Mouse (Mus musculus) forebrain, embryonic 13.5 days (tissue): ENCODE results near the gene Triap1. TPM values are rescaled to one million over a fixed set of nuclear protein-coding genes. Genes with fewer than 3 reads are reported as not detected.

ENCODE experiments used
- ATAC-seq: fragments of 200-750 bp; cut with Nextera tagmentation; 2 replicates; pipeline ENCODE4 v1.8.0; 2017
- H3K27ac ChIP-seq: fragments of 300-500 bp; sonication (generic); 2 replicates; pipeline ENCODE4 v1.5.1; 2015; ENCODE audit warnings: inconsistent platforms, mild to moderate bottlenecking, moderate library complexity
- H3K27me3 ChIP-seq: fragments of 300-500 bp; sonication (generic); 2 replicates; pipeline ENCODE4 v1.6.1; 2015; ENCODE audit warnings: mild to moderate bottlenecking, inconsistent platforms
- H3K36me3 ChIP-seq: fragments of 300-500 bp; sonication (generic); 2 replicates; pipeline ENCODE4 v1.6.1; 2015; ENCODE audit warnings: mild to moderate bottlenecking, inconsistent platforms; ENCODE audit not compliant: poor library complexity, severe bottlenecking
- H3K4me1 ChIP-seq: fragments of 300-500 bp; sonication (generic); 2 replicates; pipeline ENCODE4 v1.6.1; 2015; ENCODE audit warnings: inconsistent platforms
- H3K4me2 ChIP-seq: fragments of 300-500 bp; sonication (generic); 2 replicates; pipeline ENCODE4 v1.6.1; 2015; ENCODE audit warnings: inconsistent platforms, mild to moderate bottlenecking, moderate library complexity
- H3K4me3 ChIP-seq: fragments of 300-500 bp; sonication (generic); 2 replicates; pipeline ENCODE4 v1.5.1; 2015; ENCODE audit warnings: mild to moderate bottlenecking, inconsistent platforms
- H3K9ac ChIP-seq: fragments of 300-500 bp; sonication (generic); 2 replicates; pipeline ENCODE4 v1.6.1; 2015; ENCODE audit warnings: mild to moderate bottlenecking, inconsistent platforms
- H3K9me3 ChIP-seq: fragments of 300-500 bp; sonication (generic); replicated peaks from 2 replicates; pipeline ENCODE4 v1.6.1; 2016; ENCODE audit warnings: inconsistent platforms
- WGBS: fragments of 180-500 bp; shearing (Covaris S2); methylation state at CpG from one replicate; pipeline ENCODE4 v1.1.7; 2015; 5-methylcytosine and 5-hydroxymethylcytosine counted together
- polyA plus RNA-seq: library from polyadenylated mRNA; unstranded; fragments of >200 nt; fragmentation: Nextera tagmentation; extraction: Ambion mirVana; gene quantifications from 2 replicates; pipeline ENCODE4 v1.2.1, GENCODE M21; 2015

The Triap1 gene
- polyA plus RNA-seq, 1 experiment from 2014 or later, result 58.6 TPM

GRCm38 (mm10) chr5:115341314-115342165, 515 bp downstream of the Triap1 start:
- no peaks in the 10 kb centered on the region for H3K27me3 ChIP-seq
- 13% methylated on average over 36 of the region's 36 CpGs for WGBS
- peak overlapping the region; percentile 89 for H3K4me3 ChIP-seq
- ATAC-seq, result no peak; the same call in 1 of the 2 replicates
- no peaks in the 10 kb centered on the region for H3K9me3 ChIP-seq
- H3K4me2 ChIP-seq, result peak overlapping the region; percentile 74
- H3K36me3 ChIP-seq, result peaks cover 49% of the 10 kb centered on the region
- H3K9ac ChIP-seq, result peak overlapping the region; percentile 93
- peak overlapping the region; percentile 78 for H3K27ac ChIP-seq
- peaks cover 25% of the 10 kb centered on the region for H3K4me1 ChIP-seq

- Histone ChIP-seq H3K4me1 (peaks cover 21% of the 10 kb centered on the region), H3K27me3 (no peaks in the 10 kb centered on the region), H3K9ac (peak overlapping the region; percentile 89), H3K4me3 (peak overlapping the region; percentile 95), H3K4me2 (peak overlapping the region; percentile 100), H3K9me3 (0 out of 2 replicates have a peak, but pooled peaks cover 6% of the 10 kb centered on the region), H3K36me3 (peaks cover 35% of the 10 kb centered on the region), H3K27ac (peak overlapping the region; percentile 1; the same call in 1 of the 2 replicates)
- WGBS, result 5% methylated on average over 5 of the region's 5 CpGs
- no peak; the same call in 1 of the 2 replicates for ATAC-seq
Observed at GRCm38 (mm10) chr5:115347564-115347963, 6.5 kb downstream of the Triap1 start.

DNA sequence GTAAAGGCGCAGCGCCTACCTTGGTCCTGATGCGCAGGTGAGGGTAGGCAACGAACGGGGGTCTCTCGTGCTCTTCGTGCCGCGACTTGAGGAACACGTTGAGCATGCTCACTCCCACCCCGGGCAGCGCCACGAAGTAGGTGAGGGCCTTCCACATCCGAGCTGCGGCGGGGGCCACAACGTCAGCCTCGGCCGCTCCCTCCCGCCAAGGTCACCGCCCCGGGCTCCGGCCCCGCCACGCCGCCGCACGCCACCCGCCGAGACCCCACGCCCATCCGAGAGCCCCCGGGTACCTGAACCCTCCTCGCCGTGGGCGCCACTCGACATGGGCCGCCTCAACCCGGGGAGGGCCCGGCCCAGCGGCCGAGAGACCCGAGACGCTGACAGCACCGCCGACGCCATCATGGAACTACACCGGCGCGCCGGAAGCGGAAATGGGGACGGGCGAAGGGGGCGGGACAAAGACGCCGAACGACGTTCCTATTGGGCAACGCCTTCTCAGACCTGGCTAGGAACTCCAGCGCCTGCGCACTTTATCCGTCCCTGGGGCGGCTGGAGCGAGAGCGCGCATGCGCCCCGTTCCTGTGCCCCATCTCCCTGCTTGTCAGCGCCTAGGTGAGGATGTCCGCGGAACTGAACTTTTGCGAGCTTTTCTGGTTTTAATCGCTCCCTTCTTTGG, 7.7 kb downstream of the Triap1 start, which contains the start of gene Cox6a1:
Gene Cox6a1 (minus strand): TSS at position 436 of the 679 bp plus-strand sequence.
- Histone ChIP-seq H3K36me3 (peaks cover 24% of the 10 kb centered on the region), H3K4me1 (peaks cover 21% of the 10 kb centered on the region), H3K27ac (peak within 1 kb of the TSS; percentile 69), H3K9ac (peak within 1 kb of the TSS; percentile 89), H3K27me3 (no peaks in the 10 kb centered on the region), H3K4me2 (peak within 1 kb of the TSS; percentile 100), H3K4me3 (peak within 1 kb of the TSS; percentile 95), H3K9me3 (0 out of 2 replicates have a peak, but pooled peaks cover 6% of the 10 kb centered on the region)
- ATAC-seq, result peak; percentile 95
- WGBS, result under 1% methylated on average over 63 of the region's 74 CpGs

- Histone ChIP-seq H3K9me3 (0 out of 2 replicates have a peak, but pooled peaks cover 6% of the 10 kb centered on the region), H3K4me3 (peak overlapping the region; percentile 95), H3K36me3 (peaks cover 19% of the 10 kb centered on the region), H3K9ac (peak overlapping the region; percentile 89), H3K4me1 (peaks cover 21% of the 10 kb centered on the region), H3K27me3 (no peaks in the 10 kb centered on the region), H3K4me2 (peak overlapping the region; percentile 100), H3K27ac (peak overlapping the region; percentile 69)
- peak; percentile 54 for ATAC-seq
- WGBS, result under 1% methylated on average over 18 of the region's 18 CpGs
Observed at GRCm38 (mm10) chr5:115349225-115349555, 8.2 kb downstream of the Triap1 start.

GRCm38 (mm10) chr5:115351348-115351747, 10.3 kb downstream of the Triap1 start:
- no peak overlapping the region for H3K9ac ChIP-seq
- no peaks in the 10 kb centered on the region for H3K27me3 ChIP-seq
- H3K9me3 ChIP-seq, result 0 out of 2 replicates have a peak, but pooled peaks cover 6% of the 10 kb centered on the region
- peaks cover 21% of the 10 kb centered on the region for H3K4me1 ChIP-seq
- no peaks in the 10 kb centered on the region for H3K36me3 ChIP-seq
- ATAC-seq, result no peak
- H3K4me3 ChIP-seq, result no peak overlapping the region
- H3K27ac ChIP-seq, result no peak overlapping the region
- no peak overlapping the region for H3K4me2 ChIP-seq
- WGBS, result 86% methylated on average over 5 of the region's 5 CpGs

DNA sequence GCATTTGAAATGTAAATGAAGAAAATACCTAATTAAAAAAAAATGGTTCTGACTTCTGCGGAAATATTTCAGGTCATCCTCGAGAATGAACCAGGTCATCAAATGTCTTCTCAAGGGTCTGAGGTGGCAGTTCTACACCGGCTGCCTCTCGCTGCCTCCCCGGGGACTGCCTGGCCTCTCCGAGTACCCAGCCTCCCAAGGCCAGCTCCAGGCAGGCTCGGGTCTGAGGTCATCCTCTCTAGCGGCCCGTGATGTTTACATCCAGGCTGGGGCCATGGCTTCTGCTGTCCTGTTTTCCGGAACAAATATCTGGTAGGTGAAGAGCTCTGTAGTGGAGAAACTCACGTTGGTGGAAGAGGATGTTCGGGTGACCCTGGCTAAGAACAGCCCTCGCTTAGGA, 14.0 kb downstream of the Triap1 start:
- Histone ChIP-seq H3K4me2 (no peak overlapping the region), H3K27me3 (no peaks in the 10 kb centered on the region), H3K9me3 (0 out of 2 replicates have a peak, but pooled peaks cover 6% of the 10 kb centered on the region), H3K4me3 (no peak overlapping the region), H3K4me1 (peaks cover 2% of the 10 kb centered on the region; the same call in 1 of the 2 replicates), H3K27ac (no peak overlapping the region), H3K9ac (no peak overlapping the region), H3K36me3 (no peaks in the 10 kb centered on the region)
- 73% methylated on average over 13 of the region's 13 CpGs for WGBS
- no peak for ATAC-seq

- Histone ChIP-seq H3K36me3 (no peaks in the 10 kb centered on the region), H3K4me2 (no peak overlapping the region), H3K27me3 (no peaks in the 10 kb centered on the region), H3K4me3 (no peak overlapping the region), H3K9ac (no peak overlapping the region), H3K4me1 (peaks cover 9% of the 10 kb centered on the region; the same call in 1 of the 2 replicates), H3K27ac (no peak overlapping the region), H3K9me3 (no peaks in the 10 kb centered on the region)
- ATAC-seq, result 0 out of 2 replicates have a peak, but pooled peaks have one; percentile 48
- 2% methylated on average over 12 of the region's 12 CpGs for WGBS
Observed at GRCm38 (mm10) chr5:115358872-115359271, 17.8 kb downstream of the Triap1 start.

DNA sequence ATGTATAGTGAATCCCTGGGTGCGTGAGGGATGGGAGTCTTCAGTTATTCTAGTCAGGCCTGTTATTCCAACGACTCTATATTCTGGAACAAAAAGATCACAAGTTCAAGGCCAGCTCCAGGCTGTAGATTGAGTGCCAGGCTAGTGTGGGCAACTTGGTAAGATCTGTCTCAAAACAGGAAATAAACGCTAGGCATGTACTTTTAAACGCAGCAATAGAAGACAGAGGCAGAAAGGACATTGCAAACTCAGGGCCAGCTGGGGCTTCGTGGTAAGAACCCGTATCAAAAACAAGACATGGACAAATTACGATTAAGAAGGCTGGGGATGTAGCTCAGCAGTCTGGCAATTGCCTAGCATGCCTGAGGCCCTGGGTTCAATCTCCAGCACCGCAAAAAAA, 18.4 kb downstream of the Triap1 start:
- Histone ChIP-seq H3K4me1 (peaks cover 9% of the 10 kb centered on the region; the same call in 1 of the 2 replicates), H3K27me3 (no peaks in the 10 kb centered on the region), H3K27ac (no peak overlapping the region), H3K9ac (no peak overlapping the region), H3K4me3 (no peak overlapping the region), H3K4me2 (no peak overlapping the region), H3K36me3 (no peaks in the 10 kb centered on the region), H3K9me3 (no peaks in the 10 kb centered on the region)
- WGBS, result 86% methylated on average over 8 of the region's 8 CpGs
- no peak for ATAC-seq

DNA sequence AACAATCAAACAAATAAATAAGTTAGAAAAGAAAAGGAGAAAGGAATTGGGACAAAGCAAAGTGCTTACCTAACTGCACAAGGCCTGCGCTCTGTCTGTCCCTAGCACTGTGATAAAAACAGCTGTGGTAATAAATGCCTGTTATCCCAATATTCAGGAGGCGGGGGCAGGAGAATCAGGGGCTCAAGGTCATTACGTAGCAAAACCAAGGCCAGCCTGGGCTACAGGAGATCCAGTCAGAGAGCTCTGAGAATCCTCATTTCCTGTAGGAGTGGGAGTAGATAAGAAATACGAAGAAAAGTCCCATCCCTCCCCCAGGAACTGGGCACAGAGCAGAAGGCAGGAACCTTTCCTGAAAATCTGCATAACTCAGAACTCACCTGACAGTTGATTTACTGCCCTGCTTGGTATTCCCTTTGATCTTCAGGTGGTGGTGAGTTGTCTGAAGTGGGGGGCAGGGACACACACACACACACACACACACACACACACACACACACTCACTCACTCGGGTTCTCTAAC, 18.9 kb downstream of the Triap1 start:
- H3K27ac ChIP-seq, result no peak overlapping the region; the same call in 1 of the 2 replicates
- no peaks in the 10 kb centered on the region for H3K9me3 ChIP-seq
- H3K9ac ChIP-seq, result no peak overlapping the region
- H3K4me1 ChIP-seq, result peaks cover 9% of the 10 kb centered on the region; the same call in 1 of the 2 replicates
- no peaks in the 10 kb centered on the region for H3K36me3 ChIP-seq
- no peaks in the 10 kb centered on the region for H3K27me3 ChIP-seq
- H3K4me2 ChIP-seq, result no peak overlapping the region
- 67% methylated on average over 5 of the region's 5 CpGs for WGBS
- no peak overlapping the region for H3K4me3 ChIP-seq
- no peak for ATAC-seq

GRCm38 (mm10) chr5:115362216-115362615, 21.2 kb downstream of the Triap1 start:
- Histone ChIP-seq H3K9me3 (no peaks in the 10 kb centered on the region), H3K36me3 (no peaks in the 10 kb centered on the region), H3K4me1 (peaks cover 9% of the 10 kb centered on the region; the same call in 1 of the 2 replicates), H3K9ac (no peak overlapping the region), H3K27ac (no peak overlapping the region), H3K4me2 (no peak overlapping the region), H3K4me3 (no peak overlapping the region), H3K27me3 (no peaks in the 10 kb centered on the region)
- ATAC-seq, result no peak
- WGBS, result 42% methylated on average over 7 of the region's 7 CpGs

- WGBS, result 25% methylated on average over 19 of the region's 19 CpGs
- Histone ChIP-seq H3K4me1 (peaks cover 9% of the 10 kb centered on the region; the same call in 1 of the 2 replicates), H3K9me3 (no peaks in the 10 kb centered on the region), H3K27ac (peak overlapping the region; percentile 32), H3K9ac (no peak overlapping the region), H3K27me3 (no peaks in the 10 kb centered on the region), H3K4me3 (no peak overlapping the region), H3K4me2 (peak overlapping the region; percentile 7; the same call in 1 of the 2 replicates), H3K36me3 (no peaks in the 10 kb centered on the region)
- ATAC-seq, result no peak
Observed at GRCm38 (mm10) chr5:115362819-115363714, 22.0 kb downstream of the Triap1 start.
